Mouse (Mus musculus) small intestine, adult 2 months (tissue): ENCODE results near the gene Agbl4. TPM values are rescaled to one million over a fixed set of nuclear protein-coding genes. Genes with fewer than 3 reads are reported as not detected.

ENCODE experiments used
- H3K27ac ChIP-seq: fragments of 200-500 bp; 2 replicates; pipeline ENCODE4 v1.5.1; 2012; ENCODE audit warnings: low read depth, low read length, control low read depth, inconsistent platforms; ENCODE audit not compliant: insufficient read depth
- H3K27me3 ChIP-seq: fragments of 200-500 bp; 2 replicates; pipeline ENCODE4 v1.6.1; 2012; ENCODE audit warnings: mild to moderate bottlenecking, moderate library complexity, low read length, inconsistent platforms; ENCODE audit not compliant: control insufficient read depth, insufficient read depth
- H3K36me3 ChIP-seq: fragments of 200-500 bp; 2 replicates; pipeline ENCODE4 v1.6.1; 2012; ENCODE audit warnings: mild to moderate bottlenecking, low read length, control low read depth, inconsistent platforms; ENCODE audit not compliant: control insufficient read depth, insufficient read depth
- H3K4me1 ChIP-seq: fragments of 200-500 bp; 2 replicates; pipeline ENCODE4 v1.6.1; 2012; ENCODE audit warnings: low read length, inconsistent platforms, mixed read lengths; ENCODE audit not compliant: control insufficient read depth, insufficient read depth, insufficient read length
- H3K4me3 ChIP-seq: fragments of 200-500 bp; 2 replicates; pipeline ENCODE4 v1.5.1; 2012; ENCODE audit warnings: low read depth, mild to moderate bottlenecking, control low read depth, inconsistent platforms, low read length, moderate library complexity
- CTCF ChIP-seq: fragments of 200-500 bp; IDR thresholded peaks from 2 replicates; pipeline ENCODE4 v1.5.1; 2012; ENCODE audit warnings: low read depth, mild to moderate bottlenecking, control low read depth, inconsistent platforms, low read length, moderate library complexity, mixed read lengths; ENCODE audit not compliant: insufficient replicate concordance, insufficient read length; ENCODE audit errors: extremely low read depth
- POLR2A ChIP-seq: fragments of 200-500 bp; IDR thresholded peaks from 2 replicates; pipeline ENCODE4 v1.6.1; 2012; ENCODE audit warnings: low read depth, mild to moderate bottlenecking, control low read depth, inconsistent platforms, low read length, moderate library complexity
- WGBS: fragments of 180-500 bp; shearing (Covaris S2); methylation state at CpG from one replicate; pipeline ENCODE4 v1.1.7; 2018; 5-methylcytosine and 5-hydroxymethylcytosine counted together
- polyA plus RNA-seq: library from polyadenylated mRNA; depleted of rRNA; stranded (reverse); fragments of >200 nt; gene quantifications from 2 replicates; pipeline ENCODE4 v1.2.3, GENCODE M21; 2012

The Agbl4 gene
- polyA plus RNA-seq, 1 experiment, result not detected

GRCm38 (mm10) chr4:111256931-111257330 is 859.5 kb downstream of the Agbl4 start:
- no peak for TF ChIP-seq POLR2A
- no peak for TF ChIP-seq CTCF
- Histone ChIP-seq H3K4me3 (no peak overlapping the region), H3K4me1 (no peaks in the 10 kb centered on the region), H3K27me3 (no peaks in the 10 kb centered on the region), H3K27ac (no peak overlapping the region), H3K36me3 (no peaks in the 10 kb centered on the region)

- Histone ChIP-seq H3K4me3 (no peak overlapping the region), H3K4me1 (no peaks in the 10 kb centered on the region), H3K27me3 (no peaks in the 10 kb centered on the region), H3K36me3 (no peaks in the 10 kb centered on the region), H3K27ac (no peak overlapping the region)
- TF ChIP-seq POLR2A (no peak), CTCF (no peak)
- WGBS, result 74% methylated on average over 2 of the region's 2 CpGs
Measured at GRCm38 (mm10) chr4:111280936-111281335, 883.5 kb downstream of the Agbl4 start.

DNA sequence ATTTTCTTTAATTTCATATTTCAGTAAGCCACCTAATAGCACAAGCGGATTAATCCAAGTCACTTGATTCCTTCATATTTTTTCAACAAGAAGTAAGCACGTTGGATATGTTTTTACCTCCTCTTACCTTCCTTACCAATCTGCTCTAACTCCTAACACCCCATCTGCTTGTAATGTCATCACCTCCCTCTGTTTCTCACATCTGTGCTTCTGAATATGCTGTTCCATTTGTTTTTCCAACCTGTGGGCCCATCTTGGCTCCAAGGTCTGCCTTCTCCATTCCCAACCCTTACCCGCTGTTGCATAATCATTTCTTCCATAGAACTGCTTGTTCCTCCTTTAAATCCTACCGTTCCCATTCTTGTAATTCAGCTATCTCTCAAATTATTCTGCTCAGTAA is 884.4 kb downstream of the Agbl4 start:
- WGBS, result 86% methylated on average over 4 of the region's 4 CpGs

GRCm38 (mm10) chr4:111284625-111285024 is 887.2 kb downstream of the Agbl4 start:
- TF ChIP-seq POLR2A (no peak), CTCF (no peak)
- H3K4me3 ChIP-seq, result no peak overlapping the region
- no peak overlapping the region for H3K27ac ChIP-seq
- WGBS, result 85% methylated on average over 2 of the region's 2 CpGs
- H3K36me3 ChIP-seq, result no peaks in the 10 kb centered on the region
- no peaks in the 10 kb centered on the region for H3K4me1 ChIP-seq
- no peaks in the 10 kb centered on the region for H3K27me3 ChIP-seq

More for the DNA sequence above, 884.4 kb downstream of the Agbl4 start:
- no peaks in the 10 kb centered on the region for H3K27me3 ChIP-seq
- H3K4me1 ChIP-seq, result no peaks in the 10 kb centered on the region
- TF ChIP-seq CTCF (no peak), POLR2A (no peak)
- no peak overlapping the region for H3K4me3 ChIP-seq
- H3K27ac ChIP-seq, result no peak overlapping the region
- H3K36me3 ChIP-seq, result no peaks in the 10 kb centered on the region

- no peaks in the 10 kb centered on the region for H3K36me3 ChIP-seq
- no peaks in the 10 kb centered on the region for H3K4me1 ChIP-seq
- H3K27ac ChIP-seq, result no peak overlapping the region
- H3K27me3 ChIP-seq, result no peaks in the 10 kb centered on the region
- H3K4me3 ChIP-seq, result no peak overlapping the region
- 67% methylated on average over 3 of the region's 3 CpGs for WGBS
- TF ChIP-seq CTCF (no peak), POLR2A (no peak)
Measured at GRCm38 (mm10) chr4:111294528-111295241, 897.2 kb downstream of the Agbl4 start.

GRCm38 (mm10) chr4:111306518-111306917 is 909.1 kb downstream of the Agbl4 start:
- TF ChIP-seq POLR2A (no peak), CTCF (no peak)
- Histone ChIP-seq H3K36me3 (no peaks in the 10 kb centered on the region), H3K27ac (no peak overlapping the region), H3K27me3 (no peaks in the 10 kb centered on the region), H3K4me3 (no peak overlapping the region), H3K4me1 (no peaks in the 10 kb centered on the region)
- WGBS, result 75% methylated on average over 1 of the region's 1 CpGs

DNA sequence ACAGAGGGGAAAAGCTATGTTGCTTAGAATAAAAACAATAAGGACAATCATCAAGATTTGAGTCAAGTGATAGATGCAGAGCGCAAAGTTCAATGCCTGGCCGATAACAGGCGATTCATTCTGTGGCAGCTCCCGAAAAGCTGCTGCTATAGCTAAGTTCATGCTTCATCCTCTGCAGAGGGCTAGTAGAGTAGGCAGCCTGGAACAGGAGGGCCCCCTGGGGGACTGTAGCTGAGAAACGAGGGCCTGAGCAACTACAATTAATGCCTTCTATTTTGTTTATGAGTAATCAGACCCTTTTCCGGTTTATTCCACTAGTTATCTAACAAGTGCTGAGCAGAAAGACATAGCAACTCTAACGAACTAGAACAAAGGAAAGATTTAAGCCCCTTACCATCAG is 909.7 kb downstream of the Agbl4 start:
- no peak overlapping the region for H3K27ac ChIP-seq
- WGBS, result 61% methylated on average over 7 of the region's 7 CpGs
- H3K4me1 ChIP-seq, result no peaks in the 10 kb centered on the region
- no peak for TF ChIP-seq POLR2A
- no peak for TF ChIP-seq CTCF
- H3K27me3 ChIP-seq, result no peaks in the 10 kb centered on the region
- H3K4me3 ChIP-seq, result no peak overlapping the region
- no peaks in the 10 kb centered on the region for H3K36me3 ChIP-seq

- TF ChIP-seq POLR2A (no peak), CTCF (no peak)
- no peak overlapping the region for H3K27ac ChIP-seq
- H3K27me3 ChIP-seq, result no peaks in the 10 kb centered on the region
- WGBS, result 65% methylated on average over 5 of the region's 5 CpGs
- no peaks in the 10 kb centered on the region for H3K4me1 ChIP-seq
- no peaks in the 10 kb centered on the region for H3K36me3 ChIP-seq
- H3K4me3 ChIP-seq, result no peak overlapping the region
Measured at GRCm38 (mm10) chr4:111307633-111308032, 910.2 kb downstream of the Agbl4 start.
